Mouse (Mus musculus) retina, postnatal 1 day (tissue): ENCODE data around the gene Hes3.

ENCODE experiments used
- DNase-seq: peaks from one replicate; pipeline ENCODE4 v3.0.0-alpha.2; 2012

The Hes3 gene

DNA sequence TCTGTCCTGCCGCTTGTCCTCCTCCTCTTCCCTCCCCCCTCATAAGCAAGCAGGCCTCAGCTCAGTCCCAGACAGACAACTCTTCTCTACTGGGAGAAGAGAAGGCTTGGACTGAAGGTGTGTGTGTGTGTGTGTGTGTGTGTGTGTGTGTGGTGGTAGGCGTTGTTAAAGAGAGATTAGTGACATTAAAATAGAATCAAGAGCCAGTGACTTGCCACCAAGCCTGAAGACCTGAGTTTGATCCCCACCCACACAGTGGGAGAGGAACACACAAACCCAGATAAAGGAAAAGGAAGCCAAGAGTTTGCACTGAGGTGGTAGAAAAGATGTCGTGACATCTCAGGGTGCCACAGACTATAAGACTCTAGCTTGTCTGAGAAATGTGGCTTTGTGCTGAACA is 44.3 kb downstream of the Hes3 start:
- DNase-seq, result no peak

DNA sequence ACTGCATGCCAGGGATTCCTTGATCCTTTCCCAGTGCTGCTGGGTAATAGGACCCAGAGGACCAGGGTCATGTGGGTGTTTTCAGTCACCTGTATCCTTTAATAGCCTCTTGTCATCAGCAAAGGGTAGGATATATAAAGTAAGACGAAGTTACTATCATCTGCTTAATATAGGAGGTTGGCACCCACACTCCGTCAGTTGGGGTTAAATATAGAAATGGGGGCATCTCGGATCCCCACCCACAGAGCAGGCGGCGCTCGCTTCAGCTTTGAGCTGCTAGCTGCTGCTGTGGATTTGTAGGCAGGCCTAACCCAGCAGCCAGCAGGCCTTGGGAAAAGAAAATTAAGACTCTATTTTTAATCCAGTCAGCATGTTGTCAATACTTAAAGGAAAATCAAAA is 45.5 kb downstream of the Hes3 start:
- no peak for DNase-seq

DNA sequence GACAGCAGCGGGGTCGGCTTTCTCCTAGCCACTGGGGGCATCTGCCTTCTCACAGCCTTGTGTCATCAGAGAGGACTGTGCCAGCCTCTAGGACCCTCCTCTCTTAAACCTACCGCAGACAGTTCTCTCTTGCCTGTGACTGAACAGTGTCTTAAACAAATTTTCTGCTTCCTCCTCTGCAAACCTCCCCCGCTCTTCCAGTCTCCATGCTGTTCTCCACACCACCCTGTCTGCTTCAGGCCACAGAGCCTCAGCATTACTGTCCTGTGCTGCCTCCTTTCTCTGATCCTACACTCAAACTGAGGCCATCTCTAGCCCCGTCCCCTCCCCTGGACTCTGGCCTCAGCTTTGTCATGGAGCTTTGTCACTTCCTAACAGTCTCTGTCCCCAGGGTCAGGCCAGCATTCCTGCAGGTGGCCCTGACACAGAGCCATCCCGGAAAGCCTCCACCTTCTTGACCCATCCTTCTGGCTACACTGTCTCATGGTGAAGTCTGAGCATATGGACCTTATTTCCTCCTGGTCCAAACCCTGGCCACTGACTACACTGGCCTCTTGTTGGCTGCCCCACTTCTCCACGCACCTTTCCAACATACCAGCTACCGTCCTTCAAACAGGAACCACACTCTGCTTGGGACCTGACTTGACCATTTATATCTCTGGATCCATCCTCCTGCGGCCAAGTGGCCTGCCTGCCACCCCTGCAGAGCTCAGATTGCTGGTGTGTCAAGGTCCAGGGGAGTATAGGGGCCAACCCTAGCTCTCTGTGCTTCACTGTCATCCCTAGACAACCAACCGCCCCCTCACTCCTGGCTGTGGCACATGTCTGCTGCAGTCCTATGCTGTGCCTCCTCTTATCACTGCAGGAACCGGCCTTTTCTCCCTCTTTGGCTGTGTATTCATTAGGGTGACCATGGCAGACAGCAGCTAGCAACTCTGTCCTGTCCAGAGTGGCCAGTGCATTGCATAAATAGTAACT is 46.6 kb downstream of the Hes3 start:
- DNase-seq, result no peak

DNA sequence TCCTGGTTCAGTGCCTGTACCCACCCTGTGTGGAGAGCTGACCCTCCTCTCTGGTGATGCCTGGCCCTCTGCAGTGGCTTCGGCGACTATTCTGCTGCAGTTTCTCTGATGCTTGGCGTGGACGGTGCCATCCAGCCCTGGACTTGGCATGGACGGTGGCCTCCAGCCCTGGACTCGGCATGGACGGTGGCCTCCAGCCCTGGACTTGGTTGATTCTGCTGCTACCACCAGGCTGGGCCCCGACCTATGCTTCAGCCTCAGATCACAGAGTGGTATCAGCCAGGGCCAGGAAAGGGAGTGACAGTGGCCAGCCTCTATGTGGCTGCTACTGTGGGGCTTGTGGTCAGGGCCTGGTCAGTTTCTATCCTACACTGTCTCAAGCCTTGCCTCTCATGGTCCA is 47.5 kb downstream of the Hes3 start:
- no peak for DNase-seq

DNA sequence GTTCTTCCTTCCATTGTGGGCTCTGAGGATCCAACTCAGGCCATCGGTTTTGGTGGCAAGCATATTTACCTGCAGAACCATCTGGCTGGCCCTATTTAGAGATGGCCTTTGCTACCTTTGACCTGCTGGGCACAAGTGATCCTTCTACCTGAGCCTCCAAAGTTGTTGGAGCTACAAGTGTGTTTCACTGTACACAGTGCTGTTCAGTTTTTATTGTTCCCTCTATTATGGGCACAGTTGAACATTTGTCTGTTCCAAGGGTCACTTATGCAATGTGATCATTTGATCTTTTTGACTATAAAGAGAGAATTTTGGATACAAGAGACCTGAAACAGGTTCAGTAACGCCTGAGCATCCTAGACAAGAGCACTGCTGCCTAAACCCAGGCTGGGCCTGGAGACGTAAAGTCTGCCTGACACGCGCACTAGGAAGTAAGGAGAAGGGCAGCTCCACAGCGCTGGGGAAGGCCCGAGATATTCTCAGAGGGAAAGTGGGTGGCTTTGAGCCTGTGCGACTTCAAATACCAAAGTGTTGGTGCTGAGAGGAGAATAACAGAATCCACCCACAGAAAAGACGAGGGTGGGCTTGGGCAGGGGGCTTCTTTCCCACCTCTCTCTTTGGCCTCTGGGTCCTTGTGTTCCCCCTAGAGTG is 48.1 kb downstream of the Hes3 start:
- DNase-seq, result no peak

DNA sequence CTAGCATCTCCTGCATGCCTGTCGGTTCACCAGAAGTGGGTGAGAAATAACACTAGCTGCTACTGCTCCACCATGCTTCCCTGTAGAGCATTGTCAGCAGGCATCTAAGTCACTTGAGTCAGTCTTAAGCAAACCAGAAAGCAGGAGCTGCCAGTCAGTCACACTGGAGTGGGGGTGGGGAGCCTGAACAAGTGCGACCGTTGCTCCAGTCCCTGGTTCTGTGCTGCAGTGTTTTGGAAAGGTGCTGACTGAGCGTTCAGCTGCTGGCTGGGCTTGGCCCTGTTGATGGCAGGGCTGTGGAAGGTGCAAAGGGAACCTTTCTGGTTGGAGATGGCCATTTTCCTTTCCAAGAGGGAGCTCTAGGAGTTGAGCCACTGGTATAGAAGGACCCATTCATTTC is 51.5 kb downstream of the Hes3 start:
- DNase-seq, result no peak
